Mouse (Mus musculus): ENCODE data around the gene Lgals2.
"Not testable (repeated sequence)": the region's sequence is repeated elsewhere in the genome, so short reads cannot be mapped to it uniquely, and the experiment has no call there.

The Lgals2 gene

GRCm38 (mm10) chr15:78874989-78875388 is 19.7 kb upstream of the Lgals2 start:
- no peak for DNase-seq (ENCODE audit: low read depth)

DNA sequence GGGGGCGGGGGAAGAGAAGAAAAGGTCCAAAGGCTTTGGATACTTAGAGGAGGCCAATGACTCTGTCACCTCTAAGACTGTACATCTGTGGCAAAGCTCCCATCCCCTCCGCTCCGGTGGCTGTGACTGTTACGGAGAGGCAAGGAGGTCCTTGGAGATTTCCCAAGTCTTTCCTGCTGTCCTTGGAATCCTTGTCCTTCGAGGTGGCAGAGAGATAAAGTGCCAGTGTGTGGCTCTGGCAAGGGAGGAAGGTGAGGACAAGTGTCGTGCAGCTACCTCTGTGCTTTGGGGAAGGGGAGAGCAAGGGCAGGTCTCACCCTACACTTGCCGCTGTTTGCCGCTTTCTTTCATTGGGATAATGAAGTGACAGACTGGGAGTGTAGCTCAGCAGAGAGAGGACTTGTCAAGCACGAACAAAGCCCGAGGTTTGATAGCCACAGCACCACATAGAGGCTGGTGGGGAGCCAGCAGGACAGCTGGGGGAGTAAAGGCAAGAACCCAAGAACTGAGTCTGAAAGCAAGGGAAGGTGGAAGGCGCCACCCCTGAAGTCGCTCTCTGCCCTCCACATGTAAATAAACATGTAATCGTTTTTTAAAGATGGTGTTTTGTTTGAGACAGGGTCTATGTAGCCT is 18.6 kb upstream of the Lgals2 start:
- DNase-seq (ENCODE audit: low read depth): no peak

DNA sequence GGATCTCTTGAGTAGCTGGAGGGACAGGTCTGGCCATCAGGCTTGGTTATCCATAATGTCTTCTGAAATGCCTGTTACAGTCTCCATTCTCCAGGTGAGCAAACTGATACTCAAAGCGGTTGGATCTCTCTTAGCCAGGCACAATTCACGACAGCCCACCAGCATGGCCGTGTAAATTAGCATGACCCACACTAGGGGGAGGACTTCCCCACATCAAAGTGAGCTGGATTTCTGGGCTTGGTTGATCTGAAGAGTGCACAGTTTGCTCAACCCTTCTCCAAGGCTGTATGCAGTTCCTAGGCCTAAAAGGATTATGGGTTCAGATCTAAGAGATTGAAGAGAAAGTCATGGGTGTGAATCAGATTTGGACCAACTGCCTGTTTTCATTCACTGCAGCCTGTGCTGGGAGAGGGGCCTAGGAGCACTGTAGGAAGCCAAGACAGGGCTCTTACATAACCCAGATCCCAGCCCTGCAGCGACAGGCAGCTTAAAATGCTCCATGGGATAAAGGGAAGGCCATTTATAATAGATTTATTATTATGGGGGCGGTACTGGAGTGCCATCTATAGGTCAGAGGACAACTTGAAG is 16.8 kb upstream of the Lgals2 start:
- no peak for DNase-seq (ENCODE audit: low read depth)

DNA sequence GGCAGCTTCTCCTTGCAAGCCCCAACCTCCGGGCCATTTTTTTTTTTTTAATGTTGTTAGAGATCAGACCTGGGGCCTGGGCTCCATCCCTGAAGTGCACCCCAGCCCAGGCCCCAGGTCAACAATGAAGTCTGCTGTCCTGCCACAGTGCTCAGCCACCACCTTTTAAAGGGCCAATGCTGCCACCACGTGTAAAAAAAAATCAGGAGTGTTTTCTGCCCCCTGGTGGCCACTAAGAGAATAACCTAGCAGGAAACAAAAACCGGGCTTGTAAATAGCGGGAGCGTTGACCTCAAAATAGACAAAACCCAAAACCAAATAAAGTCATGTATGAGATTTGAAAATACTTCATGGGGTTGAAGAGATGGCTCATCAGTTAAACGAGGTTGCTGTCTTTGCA is 14.4 kb upstream of the Lgals2 start:
- DNase-seq (ENCODE audit: low read depth): peak; percentile 83

- DNase-seq (ENCODE audit: low read depth): no peak
Measured at GRCm38 (mm10) chr15:78868826-78869233, 13.5 kb upstream of the Lgals2 start.

DNA sequence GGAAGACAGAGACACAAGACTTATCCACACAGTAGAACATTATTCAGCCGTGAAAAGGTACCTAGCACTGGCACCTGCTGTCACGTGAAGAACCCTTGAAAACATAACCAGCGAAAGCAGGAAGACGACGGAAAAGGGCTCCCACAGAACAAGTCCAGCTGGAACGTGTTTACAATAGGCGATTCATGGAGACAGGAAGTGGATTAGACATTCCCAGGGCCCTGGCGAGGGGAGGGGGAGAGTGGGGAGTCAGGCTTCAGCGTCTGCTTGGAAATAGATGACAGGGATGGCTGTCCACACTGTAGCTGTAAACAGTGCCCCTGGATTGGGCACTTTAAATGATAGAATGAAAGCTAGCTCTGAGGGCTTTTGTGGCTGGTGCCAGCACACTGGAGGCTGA is 13.1 kb upstream of the Lgals2 start:
- no peak for DNase-seq (ENCODE audit: low read depth)

GRCm38 (mm10) chr15:78863852-78864253 is 8.5 kb upstream of the Lgals2 start:
- DNase-seq (ENCODE audit: low read depth): no peak

DNA sequence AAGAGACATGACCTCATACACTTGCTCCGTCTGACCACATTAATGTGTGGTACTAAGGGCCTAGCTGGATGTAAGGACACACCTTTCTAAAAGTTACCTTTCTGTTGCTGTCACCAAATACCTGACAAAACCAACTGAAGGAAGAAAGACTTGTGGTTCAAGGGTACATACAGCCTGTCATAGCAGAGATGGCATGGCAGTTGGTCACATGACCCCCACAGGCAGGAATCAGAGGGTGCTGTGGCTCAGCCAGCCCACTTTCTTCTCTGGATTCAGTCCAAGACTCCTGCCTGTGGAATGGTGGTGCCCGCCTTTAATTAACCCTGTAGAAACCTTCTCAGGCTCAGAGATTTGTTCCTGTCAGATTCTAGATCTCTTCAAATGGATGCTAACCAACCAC is 7.8 kb upstream of the Lgals2 start:
- no peak for DNase-seq (ENCODE audit: low read depth)

DNA sequence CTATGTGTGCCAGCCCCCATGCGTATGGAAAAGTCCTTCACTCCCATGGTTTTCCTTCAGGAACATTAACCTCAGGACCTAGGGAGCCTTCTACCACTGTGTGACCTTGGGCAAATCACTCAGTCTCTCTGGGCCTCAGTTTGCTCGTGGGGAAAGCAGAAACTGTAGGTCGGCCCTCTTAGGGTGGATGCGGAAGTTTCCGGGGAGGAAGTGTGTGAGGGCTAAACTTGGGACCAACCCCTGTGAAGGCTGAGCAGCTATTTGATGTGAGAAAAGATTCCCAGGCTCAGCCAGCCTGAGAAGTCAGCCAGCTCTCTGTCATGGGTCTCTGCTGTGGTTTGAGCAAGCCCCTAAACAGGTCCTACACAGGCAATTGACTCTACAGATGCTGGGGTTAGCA is 7.0 kb upstream of the Lgals2 start:
- no peak for DNase-seq (ENCODE audit: low read depth)

DNA sequence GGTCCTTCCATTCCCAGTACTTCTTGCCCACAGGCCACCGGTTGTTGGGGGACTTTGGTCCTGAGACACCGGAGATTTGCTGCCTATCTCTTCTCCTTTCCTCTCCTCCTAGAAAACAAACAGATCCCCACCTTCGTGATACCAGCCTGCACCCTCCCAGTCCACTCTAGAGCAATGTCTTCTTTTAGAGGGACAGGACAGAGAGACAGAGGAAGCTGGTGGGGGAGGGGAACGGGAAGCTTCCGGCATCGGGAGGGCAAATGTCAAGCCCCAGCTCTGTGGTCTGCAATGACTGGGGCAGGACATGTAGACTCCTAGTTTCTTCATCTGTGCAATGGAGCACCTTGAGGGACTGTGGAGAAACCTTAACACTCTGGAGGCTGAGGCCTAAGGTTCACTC is 4.4 kb upstream of the Lgals2 start:
- peak; percentile 49 for DNase-seq (ENCODE audit: low read depth)

GRCm38 (mm10) chr15:78859311-78859710 is 4.0 kb upstream of the Lgals2 start:
- DNase-seq (ENCODE audit: low read depth): no peak

DNA sequence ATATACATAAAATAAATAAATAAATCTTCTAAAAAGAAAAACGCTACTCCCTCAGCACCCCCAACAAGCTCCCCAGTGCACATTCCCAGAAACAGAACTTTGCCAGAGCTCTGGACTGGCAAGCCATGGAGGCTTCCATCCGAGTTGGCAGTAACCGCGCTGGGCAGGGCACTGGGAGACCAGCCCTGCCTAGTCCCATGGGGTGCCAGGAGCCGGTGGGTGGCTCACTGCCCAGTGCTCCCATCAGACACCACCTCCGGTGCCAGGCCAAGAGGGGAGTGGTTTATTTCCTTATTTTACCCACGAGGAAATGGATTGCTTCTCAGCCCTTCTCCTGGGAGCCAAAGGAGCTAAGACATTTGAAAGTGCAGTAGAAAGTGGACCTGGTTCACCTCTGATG is 1.7 kb upstream of the Lgals2 start:
- no peak for DNase-seq (ENCODE audit: low read depth)

DNA sequence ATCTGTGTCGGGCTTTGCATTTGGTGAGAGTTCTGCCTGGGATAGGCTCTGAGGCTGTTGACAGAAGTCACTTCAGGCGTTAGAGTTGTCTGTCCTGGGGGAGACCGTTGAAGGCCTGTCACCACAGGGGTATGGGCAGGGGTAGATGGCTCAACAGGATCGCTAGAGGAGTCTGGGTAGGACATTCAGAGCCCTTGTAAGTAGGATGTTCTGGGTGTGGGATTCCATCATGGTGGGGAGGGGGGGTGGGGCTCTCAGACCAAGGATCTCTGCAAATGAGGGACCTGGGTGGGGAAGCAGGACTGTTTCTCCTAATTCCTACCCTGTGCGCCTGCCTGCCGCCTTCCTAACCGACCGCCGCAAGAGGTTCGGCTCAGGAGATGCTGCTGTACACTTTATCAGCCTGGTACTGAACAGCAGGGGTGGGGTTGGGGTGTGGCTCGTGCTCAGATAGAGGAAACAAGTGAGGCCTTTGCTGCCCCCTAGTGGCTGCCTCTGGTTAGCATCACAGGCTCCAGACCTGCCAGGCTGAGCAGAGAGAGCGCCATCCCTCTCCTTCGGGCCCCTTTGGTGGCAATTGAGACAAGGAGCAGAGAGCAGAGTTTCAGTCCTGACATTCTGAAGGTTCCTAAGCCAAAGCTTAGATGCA is 3.7 kb downstream of the Lgals2 start:
- DNase-seq (ENCODE audit: low read depth): peak; percentile 94

DNA sequence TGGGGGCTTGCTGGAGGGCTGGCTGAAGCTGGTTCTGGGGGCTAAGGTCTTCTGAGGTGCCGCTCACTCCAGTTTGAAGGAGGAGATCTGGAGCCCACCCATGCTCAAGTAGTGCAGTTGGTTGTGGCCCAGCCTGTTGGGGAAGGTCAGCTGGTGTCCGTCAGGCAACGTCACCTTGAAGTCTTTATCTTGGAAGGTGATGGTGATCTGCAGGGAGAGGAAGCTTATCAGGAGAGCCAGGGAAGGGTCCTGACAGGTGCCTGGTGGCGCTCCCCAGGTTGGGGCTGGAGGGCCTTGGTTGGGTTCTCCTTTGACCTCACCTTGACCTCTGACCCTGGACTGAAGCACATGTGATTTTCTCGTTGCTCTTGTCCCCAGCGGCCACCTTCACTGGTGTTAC is 4.4 kb downstream of the Lgals2 start:
- DNase-seq (ENCODE audit: low read depth): no peak

DNA sequence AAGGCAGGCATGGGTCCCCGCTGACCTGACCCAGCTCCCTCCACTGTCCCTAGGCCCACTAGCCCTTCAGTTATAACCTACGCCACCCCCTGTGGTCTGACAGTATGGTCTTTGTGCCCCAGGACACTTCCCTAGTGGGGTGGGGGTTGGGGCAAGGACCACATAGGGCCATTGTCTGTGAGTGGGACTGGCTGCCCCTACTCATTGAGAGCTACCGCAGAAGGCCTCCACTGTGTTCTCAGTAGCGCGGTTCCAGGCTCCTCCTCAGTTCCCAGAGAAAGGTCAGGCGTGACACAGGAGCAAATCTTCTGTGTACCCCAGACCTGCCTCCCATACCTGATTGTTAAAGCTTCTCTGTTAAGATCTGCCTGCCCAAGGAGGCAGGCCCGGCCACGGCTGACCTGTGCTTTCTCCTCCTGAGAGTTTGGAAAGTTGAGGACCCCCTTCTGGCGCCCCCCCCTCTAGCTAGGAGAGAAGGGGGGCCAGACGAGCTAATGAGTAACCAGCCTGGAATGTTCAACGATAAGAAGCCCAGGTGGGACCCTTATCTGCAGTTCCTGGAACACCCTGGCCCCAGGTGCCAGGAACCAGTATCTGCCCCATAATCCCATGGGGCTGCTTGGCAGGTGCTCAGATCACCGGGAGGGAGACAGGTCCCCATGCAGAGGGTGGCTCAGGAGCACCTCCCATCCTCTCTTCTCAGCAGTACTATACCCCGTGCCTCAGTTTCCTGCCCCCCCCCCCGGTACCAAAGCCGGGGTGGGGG is 5.1 kb downstream of the Lgals2 start:
- no peak for DNase-seq (ENCODE audit: low read depth)

DNA sequence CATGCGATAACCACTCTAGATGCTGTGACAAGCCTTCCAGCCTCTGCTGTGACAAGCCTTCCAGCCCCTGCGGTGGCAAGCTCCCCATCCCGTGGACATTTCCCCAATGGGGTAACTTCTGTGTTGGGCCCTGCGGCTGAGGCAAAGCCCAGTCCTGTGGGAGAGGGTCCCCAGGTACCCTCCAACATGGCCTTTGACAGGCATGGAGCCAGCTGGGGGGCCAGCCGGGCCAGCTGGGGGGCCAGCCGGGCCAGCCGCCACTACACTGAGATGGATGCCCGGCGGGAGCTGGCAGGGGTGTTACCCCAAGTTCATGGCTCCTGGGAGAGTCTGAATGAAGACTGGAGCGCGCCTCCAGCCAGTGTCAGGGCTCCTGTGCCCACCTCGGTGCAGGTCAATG is 5.8 kb downstream of the Lgals2 start:
- DNase-seq (ENCODE audit: low read depth): no peak

GRCm38 (mm10) chr15:78848467-78848866 is 6.9 kb downstream of the Lgals2 start:
- peak; percentile 89 for DNase-seq (ENCODE audit: low read depth)

GRCm38 (mm10) chr15:78846805-78847204 is 8.5 kb downstream of the Lgals2 start:
- not testable (repeated sequence) for DNase-seq (ENCODE audit: low read depth)

DNA sequence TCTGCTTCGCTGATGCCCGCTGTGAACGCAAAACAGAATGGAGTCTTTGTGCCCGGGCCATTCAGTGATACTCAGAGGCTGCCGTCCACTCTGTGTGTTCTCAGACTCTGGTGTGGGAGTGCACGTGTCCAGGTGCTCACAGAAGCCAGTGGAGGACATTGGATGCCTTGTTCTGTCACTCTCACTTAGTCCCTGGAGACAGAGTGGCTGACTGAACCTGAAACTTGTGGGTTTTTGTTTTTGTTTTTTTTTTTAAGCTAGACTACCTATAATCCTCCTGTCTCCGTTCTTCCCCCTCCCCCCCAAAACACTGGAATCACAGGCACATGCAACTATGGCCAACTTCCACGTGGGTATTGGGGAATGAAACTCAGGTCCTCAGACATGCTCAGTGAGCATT is 9.0 kb downstream of the Lgals2 start:
- DNase-seq (ENCODE audit: low read depth): no peak

DNA sequence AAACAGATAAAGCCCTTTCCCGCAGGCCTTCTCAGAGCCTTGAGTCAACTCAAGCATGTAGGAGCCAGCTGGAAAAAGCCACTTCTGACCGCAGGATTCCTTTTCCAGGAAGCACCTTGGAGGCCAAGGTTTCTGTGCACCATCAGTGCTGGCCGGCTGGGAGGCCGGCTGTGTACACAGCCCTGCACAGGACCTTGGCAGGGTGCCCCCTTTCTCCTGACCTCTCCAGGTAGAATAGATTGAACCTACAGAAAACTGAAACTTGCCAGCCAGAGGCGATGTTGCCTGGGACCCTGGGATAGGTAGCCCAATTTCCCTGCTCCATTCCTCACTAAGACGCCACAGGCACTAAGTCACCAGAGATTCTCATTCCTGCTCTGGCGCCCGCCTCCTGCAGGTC is 9.5 kb downstream of the Lgals2 start:
- no peak for DNase-seq (ENCODE audit: low read depth)

DNA sequence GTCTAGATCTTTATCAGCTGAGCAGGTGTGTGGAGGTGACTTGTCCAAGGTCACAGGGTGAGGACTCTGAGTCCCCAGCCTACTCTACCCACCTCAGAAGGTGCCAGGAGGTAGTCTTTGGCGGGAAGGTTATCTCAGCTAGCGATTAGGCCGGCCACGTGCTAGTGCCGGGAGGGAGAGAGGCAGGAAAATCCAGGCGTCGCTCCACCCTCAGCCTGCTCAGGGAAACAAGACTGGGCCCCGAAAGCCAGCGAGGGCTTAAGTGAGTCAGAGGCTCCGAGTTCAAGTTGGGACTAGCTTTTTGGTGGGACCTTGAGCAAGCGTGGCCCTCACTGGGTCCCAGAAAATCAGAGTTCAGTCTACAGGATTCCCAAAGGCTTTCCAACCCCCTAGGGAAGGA is 10.0 kb downstream of the Lgals2 start:
- DNase-seq (ENCODE audit: low read depth): no peak

DNA sequence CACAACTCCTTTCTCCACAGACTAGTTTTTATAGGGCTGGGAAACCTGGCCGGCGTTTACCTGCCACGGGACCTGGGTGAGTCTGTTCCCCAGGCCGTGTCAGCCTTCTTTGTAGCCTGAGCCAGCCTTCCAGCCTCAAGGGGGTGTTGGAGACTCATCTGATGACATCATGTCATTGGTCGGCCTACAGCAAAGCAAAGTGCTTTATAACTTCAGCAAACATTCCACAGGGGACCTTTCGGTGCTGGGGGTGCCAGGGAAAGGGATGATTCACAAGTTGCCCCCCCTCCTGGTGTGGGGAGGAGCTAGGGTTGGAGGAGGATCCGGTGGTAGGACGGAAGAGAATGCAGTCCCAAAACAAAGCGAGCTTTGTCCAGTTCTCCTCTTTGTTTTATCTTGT is 10.5 kb downstream of the Lgals2 start:
- no peak for DNase-seq (ENCODE audit: low read depth)

Data from naive thymus-derived CD4-positive, alpha-beta T cell, adult 2 months (primary cell).